Mouse (Mus musculus): ENCODE data around the gene Retreg1. TPM values are rescaled to one million over a fixed set of nuclear protein-coding genes. Genes with fewer than 3 reads are reported as not detected.

The Retreg1 gene
- polyA plus RNA-seq, 1 experiment from 2014 or later, result 1.9 TPM

Small RNA genes lying within 50 kb of the gene (microRNA-seq; reads per million reads assigned to microRNA genes)
- not detected for gene Mir7212

Other genes with a start within 250 kb of the Retreg1 start
- gene Myo10, start 220.7 kb upstream of the Retreg1 start, polyA plus RNA-seq (2016; fragmentation: Nextera tagmentation; extraction: Ambion mirVana), result 38.5 and 47.2 TPM in 2 replicates
- gene Zfp622, start 141.2 kb downstream of the Retreg1 start, polyA plus RNA-seq (2016; fragmentation: Nextera tagmentation; extraction: Ambion mirVana), result 28.9 and 37.5 TPM in 2 replicates

Measured in limb, embryonic 10.5 days (tissue).